Mouse (Mus musculus) C2C12 (cell line): ENCODE results near the gene Ss18l1. TPM values are rescaled to one million over a fixed set of nuclear protein-coding genes. Genes with fewer than 3 reads are reported as not detected.

Source experiments
- H3K27me3 ChIP-seq: one replicate; pipeline ENCODE4 v1.6.1; 2011; ENCODE audit not compliant: control insufficient read depth, insufficient read depth, insufficient read length
- H3K36me3 ChIP-seq: one replicate; pipeline ENCODE4 v1.6.1; 2011; ENCODE audit not compliant: control insufficient read depth, insufficient read depth
- H3K4me3 ChIP-seq: one replicate; pipeline ENCODE4 v1.5.1; 2011; ENCODE audit warnings: mild to moderate bottlenecking, control low read depth; ENCODE audit not compliant: poor library complexity, insufficient read depth, severe bottlenecking
- H3K79me2 ChIP-seq: one replicate; pipeline ENCODE4 v1.6.1; 2011; ENCODE audit not compliant: control insufficient read depth, insufficient read depth
- H3K79me3 ChIP-seq: one replicate; pipeline ENCODE4 v1.6.1; 2011; ENCODE audit warnings: low read depth, control low read depth
- H3ac ChIP-seq: one replicate; pipeline ENCODE3; 2011; ENCODE audit warnings: low read depth; ENCODE audit not compliant: control insufficient read depth, insufficient read length
- CEBPB ChIP-seq: IDR thresholded peaks from one replicate; pipeline ENCODE4 v1.6.1; 2011; ENCODE audit warnings: low read depth, mild to moderate bottlenecking, control low read depth, moderate library complexity
- FOSL1 ChIP-seq: IDR thresholded peaks from one replicate; pipeline ENCODE4 v1.8.0; 2011; ENCODE audit warnings: mild to moderate bottlenecking, low read length; ENCODE audit not compliant: poor library complexity, insufficient read depth, severe bottlenecking
- MAX ChIP-seq: IDR thresholded peaks from one replicate; pipeline ENCODE4 v1.6.1; 2011; ENCODE audit warnings: mild to moderate bottlenecking, control low read depth
- MYOD1 ChIP-seq: IDR thresholded peaks from one replicate; pipeline ENCODE4 v1.6.1; 2011; ENCODE audit warnings: low read depth; ENCODE audit not compliant: control insufficient read depth, insufficient read length
- MYOG ChIP-seq: IDR thresholded peaks from one replicate; pipeline ENCODE4 v1.6.1; 2011; ENCODE audit not compliant: control insufficient read depth, insufficient read length; ENCODE audit errors: extremely low read depth
- USF1 ChIP-seq: IDR thresholded peaks from one replicate; pipeline ENCODE4 v1.6.1; 2011; ENCODE audit warnings: low read depth, mild to moderate bottlenecking, control low read depth, moderate library complexity
- polyA plus RNA-seq: library from polyadenylated mRNA; unstranded; fragments of >200 nt; fragmentation: generic; extraction: Trizol; gene quantifications from one replicate; pipeline ENCODE4 v1.2.1, GENCODE M21; 2012; ENCODE audit warnings: missing spikeins

Gene Ss18l1
- polyA plus RNA-seq, 1 experiment, result 0.96 TPM

DNA sequence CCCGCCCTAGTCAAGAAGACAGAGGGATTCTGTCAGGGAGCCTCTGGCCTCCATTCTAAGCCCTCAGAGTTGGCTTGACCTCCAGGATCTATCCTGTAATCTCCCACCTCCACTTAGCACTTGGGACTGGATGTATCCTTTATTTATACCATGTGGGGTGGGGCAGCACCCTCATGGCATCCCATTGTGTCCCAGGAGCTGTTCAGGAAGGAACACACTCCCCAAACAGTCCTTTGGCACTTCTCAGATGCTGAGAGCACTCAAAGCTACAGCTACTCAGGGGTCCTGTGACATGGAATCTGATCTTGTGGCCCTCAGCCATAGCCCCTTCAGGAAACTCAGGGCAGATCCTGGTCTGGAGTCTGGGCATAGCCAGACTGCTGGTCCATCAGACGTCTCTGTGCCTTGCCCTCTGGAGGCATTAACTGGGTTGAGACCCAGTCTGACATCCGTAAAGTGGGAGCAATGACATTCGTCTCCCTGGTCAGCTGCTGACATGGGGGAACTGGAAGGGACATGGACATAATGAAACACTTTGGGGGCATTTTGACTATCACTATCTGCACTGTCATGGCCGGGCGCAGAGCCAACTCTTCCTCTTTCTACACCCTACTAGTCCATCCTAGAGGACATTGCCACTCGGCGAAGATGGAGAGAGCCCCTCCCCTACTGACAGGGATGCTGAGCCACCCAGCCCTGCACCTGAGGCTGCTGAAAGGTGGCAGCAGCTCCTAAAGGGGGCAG is 74.6 kb downstream of the Ss18l1 start:
- Histone ChIP-seq H3K27me3 (no peaks in the 10 kb centered on the region), H3K79me2 (no peaks in the 10 kb centered on the region), H3ac (no peak overlapping the region), H3K36me3 (no peaks in the 10 kb centered on the region), H3K79me3 (no peaks in the 10 kb centered on the region), H3K4me3 (no peak overlapping the region)
- TF ChIP-seq CEBPB, result no peak
- TF ChIP-seq MAX, result no peak
- TF ChIP-seq MYOD1, result no peak
- no peak for TF ChIP-seq FOSL1
- no peak for TF ChIP-seq USF1
- no peak for TF ChIP-seq MYOG

DNA sequence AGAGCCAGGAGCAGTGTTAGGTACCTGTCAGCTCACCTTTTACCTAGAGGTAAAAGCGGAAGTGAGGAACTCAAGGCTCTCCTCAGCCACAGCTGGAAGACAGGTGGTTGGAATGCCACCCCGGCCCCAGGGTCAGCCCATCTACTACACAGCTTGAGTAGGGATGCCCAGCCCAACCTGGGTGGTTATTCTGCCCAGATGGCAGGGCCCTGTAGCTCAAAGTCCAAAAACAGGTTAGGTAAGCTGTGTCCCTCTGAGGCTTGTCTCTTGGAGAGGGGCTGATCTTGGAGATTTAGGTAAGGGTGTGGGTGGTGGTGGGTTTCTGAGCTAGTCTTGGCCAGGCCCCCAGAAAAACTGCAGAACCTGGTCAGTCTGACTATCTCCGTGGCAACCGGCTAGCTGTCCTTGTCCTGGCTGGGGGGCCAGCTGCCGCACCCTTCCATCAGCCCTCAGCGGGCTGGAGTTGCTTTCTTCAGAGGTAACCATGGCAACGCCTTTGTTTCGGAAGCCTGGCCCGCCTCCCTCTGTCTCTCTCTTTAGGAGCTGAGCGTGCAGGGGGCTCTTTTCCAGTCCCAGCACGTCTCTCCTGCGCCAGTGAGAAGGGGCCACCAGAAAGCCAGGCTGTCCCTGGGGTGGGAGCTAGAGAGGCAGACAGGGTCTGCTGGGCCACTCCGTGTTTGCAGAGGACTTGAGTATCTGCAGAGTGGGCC is 75.3 kb downstream of the Ss18l1 start:
- no peaks in the 10 kb centered on the region for H3K27me3 ChIP-seq
- H3K79me2 ChIP-seq, result no peaks in the 10 kb centered on the region
- H3K36me3 ChIP-seq, result no peaks in the 10 kb centered on the region
- H3ac ChIP-seq, result no peak overlapping the region
- no peak overlapping the region for H3K4me3 ChIP-seq
- no peaks in the 10 kb centered on the region for H3K79me3 ChIP-seq
- TF ChIP-seq MYOD1 (no peak), FOSL1 (no peak), MAX (no peak)

DNA sequence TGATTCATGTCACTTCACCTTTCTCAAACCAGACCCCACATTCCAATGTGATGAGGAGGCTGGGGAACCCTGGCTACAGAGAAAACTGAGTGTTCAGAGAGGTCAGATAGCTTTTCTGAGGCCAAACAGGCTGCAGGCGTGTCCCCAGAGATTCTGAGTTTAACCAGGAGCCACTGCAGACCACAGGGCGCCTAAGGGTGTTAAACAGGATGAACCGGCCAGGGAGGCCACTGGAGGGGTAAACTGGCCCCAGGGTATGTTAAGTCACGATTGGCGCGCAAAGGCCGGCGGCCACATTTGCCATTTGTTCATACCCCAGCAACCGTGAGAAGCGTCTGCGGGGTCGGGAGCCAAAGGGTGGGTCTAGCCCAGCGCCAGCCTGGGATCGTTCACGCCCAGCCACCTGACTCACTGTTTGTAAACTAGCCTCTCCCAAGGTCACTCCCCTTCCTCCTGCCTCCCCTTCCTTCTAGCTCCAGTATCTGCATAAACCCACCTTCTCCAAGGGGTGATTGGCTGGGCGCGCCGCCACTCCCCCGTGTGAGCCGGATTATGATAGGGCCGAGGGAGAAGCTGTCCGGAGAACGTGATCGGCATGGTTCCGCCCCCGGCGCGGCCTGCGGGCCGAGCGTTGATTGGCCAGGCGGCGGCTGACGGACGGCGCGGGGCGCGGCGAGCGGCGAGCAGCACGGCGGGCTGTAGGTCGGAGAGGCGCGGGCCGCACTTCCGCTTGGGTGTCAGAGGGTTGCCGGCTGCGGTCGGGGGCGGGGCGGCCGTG is 76.5 kb downstream of the Ss18l1 start, which contains the start of gene Osbpl2:
Gene Osbpl2, plus strand, starts transcription at position 646 of the 778 bp plus-strand sequence.
- H3ac ChIP-seq, result peak within 1 kb of the TSS; percentile 45
- H3K27me3 ChIP-seq, result no peaks in the 10 kb centered on the region
- H3K79me3 ChIP-seq, result no peaks in the 10 kb centered on the region
- no peaks in the 10 kb centered on the region for H3K79me2 ChIP-seq
- peak within 1 kb of the TSS; percentile 72 for H3K4me3 ChIP-seq
- no peak for TF ChIP-seq CEBPB
- peak; percentile 66 for TF ChIP-seq USF1
- peak; percentile 73 for TF ChIP-seq MAX
- H3K36me3 ChIP-seq, result no peaks in the 10 kb centered on the region

Other genes with a start within 250 kb of the Ss18l1 start
- gene Taf4, start 65.9 kb upstream of the Ss18l1 start, polyA plus RNA-seq, result 6.9 TPM
- 35.2 TPM for gene Lsm14b, start 17.5 kb upstream of the Ss18l1 start, polyA plus RNA-seq
- gene Psma7, start 76 bp upstream of the Ss18l1 start, polyA plus RNA-seq, result 559 TPM
- gene Mtg2, start 28.1 kb downstream of the Ss18l1 start, polyA plus RNA-seq, result 18.0 TPM
- not detected for gene Hrh3, start 62.0 kb downstream of the Ss18l1 start, polyA plus RNA-seq
- 9.2 TPM for gene Osbpl2, start 76.8 kb downstream of the Ss18l1 start, polyA plus RNA-seq
- 204 TPM for gene Adrm1, start 129.0 kb downstream of the Ss18l1 start, polyA plus RNA-seq
- 47.4 TPM for gene Lama5, start 183.3 kb downstream of the Ss18l1 start, polyA plus RNA-seq
- 5,244 TPM for gene Rps21, start 214.9 kb downstream of the Ss18l1 start, polyA plus RNA-seq
- gene Cables2, start 231.0 kb downstream of the Ss18l1 start, polyA plus RNA-seq, result 7.9 TPM
- not detected for gene Rbbp8nl, start 247.4 kb downstream of the Ss18l1 start, polyA plus RNA-seq